Mouse (Mus musculus): ENCODE data around the gene Gm9044.
"Not testable (repeated sequence)": the region's sequence is repeated elsewhere in the genome, so short reads cannot be mapped to it uniquely, and the experiment has no call there.

Gm9044 gene

GRCm38 (mm10) chr10:118332308-118332707 lies at the start of gene Gm9044:
Gene Gm9044 (minus strand): TSS chr10:118332408.
- DNase-seq (ENCODE audit: low spot score), result not testable (repeated sequence)

DNA sequence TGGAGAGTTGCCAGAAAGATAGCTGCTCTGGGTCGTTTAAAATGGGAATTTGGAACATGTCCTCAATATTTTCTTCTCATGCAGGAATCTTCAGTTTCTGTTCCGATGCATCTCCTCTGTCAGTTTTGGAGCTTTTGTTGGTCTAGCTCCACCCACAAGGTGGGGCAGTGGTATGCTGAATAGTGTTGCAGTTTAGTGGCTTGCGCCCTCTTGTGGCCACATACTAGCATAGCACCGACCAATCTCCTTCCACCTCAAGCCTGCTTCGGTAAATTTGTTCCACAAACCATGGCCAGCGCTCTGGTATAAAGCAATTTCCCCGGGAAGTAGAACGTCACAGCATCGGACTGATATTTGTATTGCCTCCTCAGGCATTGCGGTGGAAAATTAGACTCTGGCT lies 38.2 kb upstream of the Gm9044 start:
- peak; percentile 58 for DNase-seq (ENCODE audit: low spot score)

GRCm38 (mm10) chr10:118369518-118369917 lies 37.3 kb upstream of the Gm9044 start:
- DNase-seq (ENCODE audit: low spot score), result no peak

DNA sequence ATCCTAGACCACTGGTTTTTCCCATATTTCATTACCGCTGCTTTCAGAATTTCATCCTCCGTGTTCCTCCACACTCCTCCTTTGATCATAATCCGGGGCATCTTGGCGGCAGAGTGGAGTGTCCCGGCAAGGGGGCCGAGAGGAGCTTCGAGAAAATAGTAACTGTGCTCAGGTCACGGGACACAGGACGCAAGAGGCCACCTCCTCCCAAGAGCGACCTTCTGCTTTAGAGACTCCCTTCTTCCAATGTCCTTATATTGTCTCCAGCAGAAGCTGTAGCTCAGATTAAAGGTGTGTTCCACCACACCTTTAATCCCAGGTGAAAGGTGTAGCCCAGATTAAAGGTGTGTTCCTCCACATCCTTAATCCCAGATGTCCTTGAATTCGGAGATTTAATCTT lies 21.8 kb upstream of the Gm9044 start, which contains the start of gene Gm9049:
Gene Gm9049 (minus strand): TSS at position 101 of the 400 bp plus-strand sequence.
- not testable (repeated sequence) for DNase-seq (ENCODE audit: low spot score)

- not testable (repeated sequence) for DNase-seq (ENCODE audit: low spot score)
These were observed 16.4 kb upstream of the Gm9044 start, which contains the start of gene Gm9048 for GRCm38 (mm10) chr10:118348579-118348978. Gene Gm9048 (minus strand): TSS chr10:118348679.

- DNase-seq (ENCODE audit: low spot score), result not testable (repeated sequence)
These were observed 10.9 kb upstream of the Gm9044 start, which contains the start of gene Gm9046 for GRCm38 (mm10) chr10:118343155-118343554. Gene Gm9046 (minus strand): TSS chr10:118343255.

DNA sequence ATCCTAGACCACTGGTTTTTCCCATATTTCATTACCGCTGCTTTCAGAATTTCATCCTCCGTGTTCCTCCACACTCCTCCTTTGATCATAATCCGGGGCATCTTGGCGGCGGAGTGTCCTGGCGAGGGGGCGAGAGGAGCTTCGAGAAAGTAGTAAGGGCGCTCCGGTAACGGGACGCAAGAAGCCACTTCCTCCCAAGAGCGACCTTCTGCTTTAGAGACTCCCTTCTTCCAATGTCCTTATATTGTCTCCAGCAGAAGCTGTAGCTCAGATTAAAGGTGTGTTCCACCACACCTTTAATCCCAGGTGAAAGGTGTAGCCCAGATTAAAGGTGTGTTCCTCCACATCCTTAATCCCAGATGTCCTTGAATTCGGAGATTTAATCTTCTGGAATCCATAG lies 5.5 kb upstream of the Gm9044 start, which contains the start of gene Gm9045:
Gene Gm9045 (minus strand): TSS at position 101 of the 400 bp plus-strand sequence.
- not testable (repeated sequence) for DNase-seq (ENCODE audit: low spot score)

DNA sequence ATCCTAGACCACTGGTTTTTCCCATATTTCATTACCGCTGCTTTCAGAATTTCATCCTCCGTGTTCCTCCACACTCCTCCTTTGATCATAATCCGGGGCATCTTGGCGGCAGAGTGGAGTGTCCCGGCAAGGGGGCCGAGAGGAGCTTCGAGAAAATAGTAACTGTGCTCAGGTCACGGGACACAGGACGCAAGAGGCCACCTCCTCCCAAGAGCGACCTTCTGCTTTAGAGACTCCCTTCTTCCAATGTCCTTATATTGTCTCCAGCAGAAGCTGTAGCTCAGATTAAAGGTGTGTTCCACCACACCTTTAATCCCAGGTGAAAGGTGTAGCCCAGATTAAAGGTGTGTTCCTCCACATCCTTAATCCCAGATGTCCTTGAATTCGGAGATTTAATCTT lies 5.3 kb downstream of the Gm9044 start, which contains the start of gene Gm9040:
Gene Gm9040 (minus strand): TSS at position 101 of the 400 bp plus-strand sequence.
- DNase-seq (ENCODE audit: low spot score), result not testable (repeated sequence)

GRCm38 (mm10) chr10:118319024-118319423 lies 13.2 kb downstream of the Gm9044 start:
- DNase-seq (ENCODE audit: low spot score), result no peak

GRCm38 (mm10) chr10:118302133-118302532 lies 30.1 kb downstream of the Gm9044 start:
- not testable (repeated sequence) for DNase-seq (ENCODE audit: low spot score)

GRCm38 (mm10) chr10:118294938-118295337 lies 37.3 kb downstream of the Gm9044 start, which contains the start of gene Iltifb:
Gene Iltifb (minus strand): TSS chr10:118295038.
- DNase-seq (ENCODE audit: low spot score), result no peak

- not testable (repeated sequence) for DNase-seq (ENCODE audit: low spot score)
These were observed 49.2 kb downstream of the Gm9044 start for GRCm38 (mm10) chr10:118283016-118283415.

DNA sequence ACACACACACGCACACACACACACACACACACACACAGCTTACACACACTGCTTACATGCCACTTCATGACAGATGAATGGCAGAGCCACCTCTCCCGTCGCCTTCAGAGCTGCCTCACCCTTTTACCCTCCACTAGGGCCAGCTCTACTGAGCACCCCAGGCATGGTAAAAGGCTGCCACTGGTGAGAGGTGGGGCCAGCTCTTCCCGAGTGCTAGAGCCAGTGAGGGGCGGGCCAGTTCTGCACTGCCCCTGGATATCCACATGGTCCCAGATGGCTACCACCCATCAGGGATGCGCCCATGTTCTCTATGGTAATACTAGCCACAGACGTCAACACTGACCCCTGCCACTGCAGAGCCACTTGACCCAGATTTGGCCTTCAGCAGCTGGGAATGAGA lies 49.6 kb downstream of the Gm9044 start:
- DNase-seq (ENCODE audit: low spot score), result not testable (repeated sequence)
